Mouse (Mus musculus): ENCODE results near the gene Hmgcs2. TPM values are rescaled to one million over a fixed set of nuclear protein-coding genes. Genes with fewer than 3 reads are reported as not detected.
A peak's percentile ranks its signal among the peaks of the same experiment; 100 is the strongest.
"Not testable (repeated sequence)": the region's sequence is repeated elsewhere in the genome, so short reads cannot be mapped to it uniquely, and the experiment has no call there.

Gene Hmgcs2
- polyA plus RNA-seq, 1 experiment from 2014 or later = 15.3 TPM

GRCm38 (mm10) chr3:98317143-98317542 lies 36.9 kb downstream of the Hmgcs2 start:
- Histone ChIP-seq H3K4me1 (peaks cover 8% of the 10 kb centered on the region; the same call in 1 of the 2 replicates), H3K36me3 (no peaks in the 10 kb centered on the region), H3K4me2 (no peak overlapping the region), H3K9me3 (replicated peaks) (no peaks in the 10 kb centered on the region), H3K27ac (replicated peaks) (peak overlapping the region; percentile 41; the same call in 1 of the 2 replicates), H3K9ac (replicated peaks) (no peak overlapping the region), H3K4me3 (replicated peaks) (no peak overlapping the region), H3K27me3 (replicated peaks) (no peaks in the 10 kb centered on the region)
- no peak for ATAC-seq (ENCODE audit: low FRiP score)
- 50% methylated on average over 3 of the region's 3 CpGs for WGBS

- WGBS = 37% methylated on average over 2 of the region's 2 CpGs
- Histone ChIP-seq H3K4me2 (no peak overlapping the region), H3K4me1 (peaks cover 11% of the 10 kb centered on the region; the same call in 1 of the 2 replicates), H3K4me3 (replicated peaks) (no peak overlapping the region), H3K27ac (replicated peaks) (peak overlapping the region; percentile 78), H3K9ac (replicated peaks) (no peak overlapping the region), H3K36me3 (no peaks in the 10 kb centered on the region), H3K9me3 (replicated peaks) (no peaks in the 10 kb centered on the region), H3K27me3 (replicated peaks) (no peaks in the 10 kb centered on the region)
- peak; percentile 87 for ATAC-seq (ENCODE audit: low FRiP score)
Measured at GRCm38 (mm10) chr3:98319190-98319589, 39.0 kb downstream of the Hmgcs2 start.

GRCm38 (mm10) chr3:98322209-98322608 lies 42.0 kb downstream of the Hmgcs2 start:
- H3K4me2 ChIP-seq = no peak overlapping the region
- H3K9ac ChIP-seq (replicated peaks) = no peak overlapping the region
- no peaks in the 10 kb centered on the region for H3K9me3 ChIP-seq (replicated peaks)
- 97% methylated on average over 5 of the region's 5 CpGs for WGBS
- H3K27ac ChIP-seq (replicated peaks) = no peak overlapping the region
- no peak for ATAC-seq (ENCODE audit: low FRiP score)
- no peak overlapping the region for H3K4me3 ChIP-seq (replicated peaks)
- no peaks in the 10 kb centered on the region for H3K36me3 ChIP-seq
- H3K4me1 ChIP-seq = peaks cover 13% of the 10 kb centered on the region; the same call in 1 of the 2 replicates
- no peaks in the 10 kb centered on the region for H3K27me3 ChIP-seq (replicated peaks)

- Histone ChIP-seq H3K4me1 (0 out of 2 replicates have a peak, but pooled peaks cover 8% of the 10 kb centered on the region), H3K36me3 (no peaks in the 10 kb centered on the region), H3K27ac (replicated peaks) (no peak overlapping the region), H3K9ac (replicated peaks) (no peak overlapping the region), H3K4me3 (replicated peaks) (no peak overlapping the region), H3K9me3 (replicated peaks) (no peaks in the 10 kb centered on the region), H3K27me3 (replicated peaks) (no peaks in the 10 kb centered on the region), H3K4me2 (no peak overlapping the region)
- WGBS = 44% methylated on average over 9 of the region's 9 CpGs
- peak; percentile 46; the same call in 1 of the 2 replicates for ATAC-seq (ENCODE audit: low FRiP score)
Measured at GRCm38 (mm10) chr3:98324235-98324634, 44.0 kb downstream of the Hmgcs2 start.

- no peaks in the 10 kb centered on the region for H3K27me3 ChIP-seq (replicated peaks)
- peaks cover 25% of the 10 kb centered on the region for H3K4me1 ChIP-seq
- 0 out of 2 replicates have a peak, but pooled peaks cover 6% of the 10 kb centered on the region for H3K36me3 ChIP-seq
- no peaks in the 10 kb centered on the region for H3K9me3 ChIP-seq (replicated peaks)
- H3K9ac ChIP-seq (replicated peaks) = no peak overlapping the region
- no peak for ATAC-seq (ENCODE audit: low FRiP score)
- H3K27ac ChIP-seq (replicated peaks) = no peak overlapping the region
- H3K4me3 ChIP-seq (replicated peaks) = no peak overlapping the region
- WGBS = 85% methylated on average over 2 of the region's 2 CpGs
- no peak overlapping the region for H3K4me2 ChIP-seq
Measured at GRCm38 (mm10) chr3:98334010-98334409, 53.8 kb downstream of the Hmgcs2 start.

GRCm38 (mm10) chr3:98335331-98335730 lies 55.1 kb downstream of the Hmgcs2 start:
- no peak overlapping the region for H3K9ac ChIP-seq (replicated peaks)
- no peaks in the 10 kb centered on the region for H3K9me3 ChIP-seq (replicated peaks)
- H3K4me2 ChIP-seq = peak overlapping the region; percentile 99; the same call in 1 of the 2 replicates
- 0 out of 2 replicates have a peak overlapping the region, but pooled peaks have one; percentile 25 for H3K27ac ChIP-seq (replicated peaks)
- no peak for ATAC-seq (ENCODE audit: low FRiP score)
- H3K4me3 ChIP-seq (replicated peaks) = no peak overlapping the region
- H3K27me3 ChIP-seq (replicated peaks) = no peaks in the 10 kb centered on the region
- H3K4me1 ChIP-seq = peaks cover 34% of the 10 kb centered on the region
- 0 out of 2 replicates have a peak, but pooled peaks cover 6% of the 10 kb centered on the region for H3K36me3 ChIP-seq

- no peak for ATAC-seq (ENCODE audit: low FRiP score)
- Histone ChIP-seq H3K9ac (replicated peaks) (no peak overlapping the region), H3K4me1 (peaks cover 34% of the 10 kb centered on the region), H3K27ac (replicated peaks) (peak overlapping the region; percentile 25; the same call in 1 of the 2 replicates), H3K36me3 (0 out of 2 replicates have a peak, but pooled peaks cover 6% of the 10 kb centered on the region), H3K9me3 (replicated peaks) (no peaks in the 10 kb centered on the region), H3K27me3 (replicated peaks) (no peaks in the 10 kb centered on the region), H3K4me2 (peak overlapping the region; percentile 99), H3K4me3 (replicated peaks) (no peak overlapping the region)
- WGBS = 66% methylated on average over 7 of the region's 7 CpGs
Measured at GRCm38 (mm10) chr3:98335886-98336285, 55.7 kb downstream of the Hmgcs2 start.

- H3K9ac ChIP-seq (replicated peaks) = no peak overlapping the region
Measured at GRCm38 (mm10) chr3:98336661-98337654, 56.7 kb downstream of the Hmgcs2 start.

GRCm38 (mm10) chr3:98338584-98339041 lies 58.4 kb downstream of the Hmgcs2 start:
- Histone ChIP-seq H3K4me3 (replicated peaks) (peak overlapping the region; percentile 58), H3K36me3 (no peaks in the 10 kb centered on the region), H3K4me2 (peak overlapping the region; percentile 99), H3K27me3 (replicated peaks) (no peaks in the 10 kb centered on the region), H3K27ac (replicated peaks) (peak overlapping the region; percentile 38), H3K9me3 (replicated peaks) (no peaks in the 10 kb centered on the region), H3K9ac (replicated peaks) (peak overlapping the region; percentile 58), H3K4me1 (peaks cover 34% of the 10 kb centered on the region)
- peak; percentile 15; the same call in 1 of the 2 replicates for ATAC-seq (ENCODE audit: low FRiP score)
- WGBS = 5% methylated on average over 15 of the region's 15 CpGs

More at GRCm38 (mm10) chr3:98336661-98337654, 56.7 kb downstream of the Hmgcs2 start:
- Histone ChIP-seq H3K9me3 (replicated peaks) (no peaks in the 10 kb centered on the region), H3K27ac (replicated peaks) (peak overlapping the region; percentile 48; the same call in 1 of the 2 replicates), H3K4me2 (peak overlapping the region; percentile 99), H3K27me3 (replicated peaks) (no peaks in the 10 kb centered on the region), H3K36me3 (0 out of 2 replicates have a peak, but pooled peaks cover 6% of the 10 kb centered on the region), H3K4me3 (replicated peaks) (peak overlapping the region; percentile 6; the same call in 1 of the 2 replicates), H3K4me1 (peaks cover 34% of the 10 kb centered on the region)
- 52% methylated on average over 22 of the region's 22 CpGs for WGBS
- ATAC-seq (ENCODE audit: low FRiP score) = peak; percentile 37

- ATAC-seq (ENCODE audit: low FRiP score) = peak; percentile 56; the same call in 1 of the 2 replicates
- Histone ChIP-seq H3K4me1 (peaks cover 34% of the 10 kb centered on the region), H3K36me3 (no peaks in the 10 kb centered on the region), H3K27me3 (replicated peaks) (no peaks in the 10 kb centered on the region), H3K4me3 (replicated peaks) (peak overlapping the region; percentile 58), H3K9me3 (replicated peaks) (no peaks in the 10 kb centered on the region), H3K9ac (replicated peaks) (peak overlapping the region; percentile 58), H3K27ac (replicated peaks) (peak overlapping the region; percentile 38), H3K4me2 (peak overlapping the region; percentile 99)
- WGBS = under 1% methylated on average over 46 of the region's 46 CpGs
Measured at GRCm38 (mm10) chr3:98339097-98339705, 59.0 kb downstream of the Hmgcs2 start.

- Histone ChIP-seq H3K4me1 (peaks cover 34% of the 10 kb centered on the region), H3K9ac (replicated peaks) (peak within 1 kb of the TSS; percentile 58), H3K27ac (replicated peaks) (peak within 1 kb of the TSS; percentile 38), H3K4me3 (replicated peaks) (peak within 1 kb of the TSS; percentile 58), H3K4me2 (peak within 1 kb of the TSS; percentile 99)
- peak; percentile 78 for ATAC-seq (ENCODE audit: low FRiP score)
- WGBS = 0% methylated on average over 10 of the region's 10 CpGs
- not testable (repeated sequence) for H3K36me3 ChIP-seq; H3K27me3 ChIP-seq (replicated peaks); H3K9me3 ChIP-seq (replicated peaks)
Measured at GRCm38 (mm10) chr3:98339706-98340109, 59.5 kb downstream of the Hmgcs2 start, which contains the start of gene Phgdh. TSS of gene Phgdh (minus strand) at chr3:98339990.

All from neural tube, embryonic 15.5 days (tissue).